Mouse (Mus musculus): ENCODE data around the gene Rnf130.

DNA sequence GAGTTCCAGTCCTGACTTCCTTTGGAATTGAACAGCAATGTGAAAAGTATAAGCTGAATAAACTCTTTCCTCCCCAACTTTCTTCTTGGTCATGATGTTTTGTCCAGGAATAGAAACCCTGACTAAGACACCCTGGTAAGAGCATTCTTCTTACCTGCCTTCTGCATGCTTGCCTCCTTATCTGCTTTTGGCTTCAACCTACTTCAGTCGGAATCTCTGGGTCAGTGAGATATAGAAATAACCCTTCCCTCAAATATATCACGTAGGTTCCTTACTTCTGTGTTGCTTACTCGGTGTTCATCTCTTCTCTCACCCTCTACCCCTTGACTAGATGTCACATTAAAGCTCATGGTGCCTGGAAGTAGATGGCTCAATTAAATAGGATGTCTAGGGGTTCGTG lies 19.3 kb downstream of the Rnf130 start:
- TF ChIP-seq CTCF (IDR thresholded peaks at IDR 0.05; ENCODE audit: low read depth) (no peak), EP300 (IDR thresholded peaks at IDR 0.05; ENCODE audit: low read depth) (no peak)
